Mouse (Mus musculus) adrenal gland, postnatal 14 days (tissue): Measurements from ENCODE around the gene Gcn1l1. TPM values are rescaled to one million over a fixed set of nuclear protein-coding genes. Genes with fewer than 3 reads are reported as not detected.

Source experiments
- DNase-seq: peaks from one replicate; pipeline ENCODE4 v3.0.0; 2021; ENCODE audit warnings: mixed read lengths
- total RNA-seq: library from RNA; stranded (reverse); gene quantifications from 2 replicates; pipeline ENCODE4 v1.2.3, GENCODE M21; 2021

Gene Gcn1l1
- total RNA-seq, 1 experiment from 2014 or later: 59.7 TPM

DNA sequence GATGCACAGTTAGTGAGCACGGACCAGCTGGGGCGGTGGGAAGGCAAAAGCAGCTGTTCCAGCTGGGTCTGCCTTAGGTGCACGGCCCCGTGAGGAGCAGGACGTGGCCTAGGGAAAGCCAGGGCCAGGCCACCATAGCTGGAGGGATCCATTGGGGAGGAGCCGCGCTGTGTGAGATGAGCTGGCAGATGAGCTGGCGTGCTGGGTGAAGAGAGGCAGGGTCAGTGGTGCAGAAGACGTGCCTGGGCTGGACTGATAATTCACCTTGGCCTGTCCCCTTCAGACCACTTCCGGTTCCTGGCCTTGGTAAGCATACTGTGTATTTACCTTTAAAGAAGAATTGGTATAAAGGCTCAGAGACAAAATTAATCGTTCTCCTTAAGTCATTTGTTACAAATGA lies 46.5 kb downstream of the Gcn1l1 start:
- DNase-seq: no peak

DNA sequence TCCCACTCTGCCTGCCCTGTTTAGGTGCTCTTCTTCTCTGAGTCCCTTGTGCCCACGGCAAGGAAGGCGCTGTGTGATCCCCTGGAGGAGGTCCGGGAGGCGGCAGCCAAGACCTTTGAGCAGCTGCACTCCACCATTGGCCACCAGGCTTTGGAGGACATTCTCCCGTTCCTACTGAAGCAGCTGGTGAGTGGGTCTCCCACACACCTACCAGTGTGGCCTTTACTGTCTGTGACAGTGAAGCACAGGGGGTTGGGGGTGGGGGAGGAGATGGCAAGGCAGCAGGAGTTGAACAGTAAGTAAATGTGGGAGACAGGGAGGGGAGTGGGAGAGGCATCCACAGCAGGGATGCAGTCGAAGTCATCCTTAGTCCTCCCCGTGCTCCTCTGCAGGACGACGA lies 48.3 kb downstream of the Gcn1l1 start:
- no peak for DNase-seq

DNA sequence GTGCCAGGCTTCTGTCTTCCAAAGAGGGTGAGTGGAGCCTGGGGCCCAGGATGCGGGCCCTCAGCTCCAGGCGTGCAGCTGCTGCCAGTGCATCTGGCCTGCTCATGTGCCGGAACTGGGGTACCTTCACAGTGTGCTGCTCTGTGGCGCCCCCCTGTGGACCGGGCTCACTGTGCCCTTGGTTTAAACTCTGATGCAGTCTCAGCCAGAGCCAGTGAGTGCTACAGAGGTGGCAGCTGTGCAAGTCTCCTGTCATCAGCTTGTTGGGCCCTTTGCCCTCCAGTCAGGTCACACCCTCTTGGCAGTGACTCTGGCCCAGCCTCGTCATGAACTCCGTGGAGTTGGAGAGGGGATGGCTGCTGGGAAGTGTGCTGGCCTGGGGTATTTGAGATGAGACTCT lies 49.9 kb downstream of the Gcn1l1 start:
- DNase-seq: peak; percentile 87

DNA sequence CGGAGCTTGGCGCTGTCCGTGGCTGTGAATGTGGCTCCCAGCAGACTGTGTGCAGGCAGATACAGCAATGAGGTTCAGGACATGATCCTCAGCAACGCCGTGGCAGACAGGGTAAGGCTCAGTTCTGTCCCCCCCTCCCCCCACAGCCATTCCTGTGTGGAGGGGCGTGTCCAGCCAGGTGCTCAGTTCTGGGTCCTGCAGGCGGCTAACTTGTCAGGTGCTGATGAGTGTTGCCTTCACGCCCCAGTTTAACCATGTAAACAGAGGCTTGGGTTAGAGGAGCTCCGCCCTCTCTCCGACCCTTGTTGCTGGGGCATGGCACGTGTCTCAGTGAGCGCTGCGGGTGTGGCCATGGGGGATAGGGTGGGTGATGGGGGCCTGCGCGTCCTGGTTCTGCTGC lies 54.6 kb downstream of the Gcn1l1 start:
- DNase-seq: no peak

DNA sequence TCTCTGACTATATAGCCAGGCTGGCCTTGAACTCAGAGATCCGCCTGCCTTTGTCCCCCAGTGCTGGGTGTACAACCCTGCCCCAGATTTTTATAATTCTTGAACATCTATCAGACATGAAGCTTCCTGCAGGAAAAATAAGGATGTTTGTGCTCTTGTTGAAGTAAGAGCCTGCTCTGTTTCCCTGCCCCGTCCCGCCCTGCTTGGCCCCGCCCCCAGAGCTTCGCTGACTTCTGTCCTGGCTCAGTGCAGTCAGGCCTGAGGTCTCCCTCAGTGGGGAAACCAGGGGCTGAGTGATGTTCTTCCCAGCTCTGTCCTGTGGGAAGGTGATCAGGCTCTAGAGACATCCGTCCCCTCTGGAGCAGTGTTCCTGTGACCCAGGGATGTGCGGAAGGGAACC lies 57.6 kb downstream of the Gcn1l1 start:
- no peak for DNase-seq

DNA sequence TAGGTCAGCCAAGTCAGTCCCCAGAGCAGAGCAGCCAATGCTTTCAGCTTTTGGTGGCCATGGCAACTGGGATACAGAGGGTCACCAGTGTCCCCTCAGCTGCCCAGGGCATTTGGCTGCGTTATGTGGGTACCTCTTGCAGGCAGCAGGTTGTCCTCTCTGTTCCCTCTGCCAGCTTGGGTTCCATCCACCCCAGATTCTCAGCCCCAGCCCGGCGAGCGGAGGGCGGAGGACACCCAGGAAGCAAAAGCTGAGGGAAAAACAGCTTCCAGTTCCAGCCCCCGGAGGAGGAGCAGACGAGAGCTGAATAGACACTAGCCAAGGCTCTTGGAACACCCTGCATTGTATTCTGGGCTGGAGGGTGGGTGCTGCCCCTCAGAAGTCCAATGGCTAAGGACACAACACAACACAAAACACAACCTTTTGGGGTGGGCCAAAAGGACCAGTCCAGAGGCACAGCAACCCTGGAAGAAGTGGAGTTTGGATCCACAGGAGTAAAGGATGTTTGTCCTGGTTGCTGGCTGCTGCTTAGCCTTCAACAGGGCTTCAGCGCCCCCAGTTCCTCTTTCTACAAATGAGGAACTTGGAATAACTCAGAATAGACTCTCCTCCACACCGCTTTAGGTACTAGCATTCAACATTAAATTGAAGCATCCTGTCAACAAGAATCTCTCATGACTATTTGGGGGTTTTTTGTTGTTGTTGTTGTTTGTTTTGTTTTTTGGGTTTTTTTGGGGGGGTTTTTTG lies 58.8 kb downstream of the Gcn1l1 start:
- DNase-seq: no peak

DNA sequence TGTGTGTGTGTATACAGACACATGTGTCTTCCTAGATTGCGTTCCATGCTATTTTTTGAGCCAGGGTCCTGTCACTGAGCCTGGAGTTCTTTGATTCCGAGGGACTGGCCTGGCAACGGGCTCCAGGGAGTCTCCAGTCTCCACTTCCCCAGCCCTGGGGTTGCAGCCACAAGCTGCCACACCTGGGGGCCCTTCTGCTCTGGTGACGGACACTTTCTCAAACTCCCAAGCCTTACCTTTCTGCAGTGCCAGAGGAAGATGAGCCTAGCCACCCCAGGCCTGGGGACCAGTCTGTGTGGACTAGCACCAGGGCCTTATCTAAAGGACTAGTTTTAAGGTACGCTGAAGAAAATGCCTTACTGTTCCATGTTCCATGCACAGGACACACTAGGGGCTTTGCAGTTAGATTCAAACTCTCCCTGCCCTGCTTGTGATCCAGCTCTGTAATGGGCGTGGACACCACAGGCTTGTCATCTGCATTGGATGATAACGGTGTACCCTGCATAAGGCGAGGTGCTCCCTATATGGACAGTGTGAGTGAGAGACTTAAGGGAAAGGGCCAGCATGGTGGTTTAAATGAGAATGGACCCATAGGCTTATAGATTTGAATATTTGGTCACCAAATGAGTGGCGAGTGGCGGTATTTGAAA lies 61.3 kb downstream of the Gcn1l1 start:
- no peak for DNase-seq

DNA sequence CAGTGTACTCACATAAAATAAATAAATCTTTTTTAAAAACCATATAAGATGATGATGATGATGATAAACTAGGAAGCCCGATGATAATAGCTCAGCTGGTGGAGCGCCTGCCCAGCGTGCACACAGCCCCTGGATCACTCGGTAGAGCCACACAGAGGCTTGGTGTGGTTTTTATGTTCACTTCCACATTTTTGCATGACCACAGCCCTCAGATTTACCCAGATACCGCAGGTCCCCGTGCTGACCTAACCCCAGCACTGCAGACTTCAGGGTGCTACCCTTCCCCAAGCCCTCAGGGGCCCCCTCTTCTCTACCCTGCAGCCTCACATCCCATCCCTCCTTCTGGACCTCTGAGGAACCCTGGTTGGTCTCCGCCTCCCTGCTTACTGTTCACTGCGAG lies 63.0 kb downstream of the Gcn1l1 start:
- no peak for DNase-seq

DNA sequence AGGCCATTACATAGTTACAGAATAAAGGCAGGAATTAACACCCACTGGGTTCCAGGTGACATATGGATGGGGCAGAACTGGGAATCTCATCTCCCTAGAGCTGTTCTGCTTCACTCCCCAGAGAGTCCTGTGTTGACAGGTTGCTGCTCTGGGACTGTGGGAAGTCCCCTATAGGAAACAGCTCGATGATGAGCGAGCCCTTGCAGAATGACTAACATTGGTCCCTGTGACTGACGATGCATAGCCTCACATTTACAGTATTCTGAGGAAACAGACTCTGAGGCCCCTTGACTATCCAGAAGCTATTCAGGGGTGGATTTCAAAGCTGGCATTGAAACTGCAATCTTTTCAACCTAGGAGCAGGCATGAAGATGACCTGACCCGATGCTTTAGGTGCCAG lies 64.6 kb downstream of the Gcn1l1 start:
- DNase-seq: no peak

DNA sequence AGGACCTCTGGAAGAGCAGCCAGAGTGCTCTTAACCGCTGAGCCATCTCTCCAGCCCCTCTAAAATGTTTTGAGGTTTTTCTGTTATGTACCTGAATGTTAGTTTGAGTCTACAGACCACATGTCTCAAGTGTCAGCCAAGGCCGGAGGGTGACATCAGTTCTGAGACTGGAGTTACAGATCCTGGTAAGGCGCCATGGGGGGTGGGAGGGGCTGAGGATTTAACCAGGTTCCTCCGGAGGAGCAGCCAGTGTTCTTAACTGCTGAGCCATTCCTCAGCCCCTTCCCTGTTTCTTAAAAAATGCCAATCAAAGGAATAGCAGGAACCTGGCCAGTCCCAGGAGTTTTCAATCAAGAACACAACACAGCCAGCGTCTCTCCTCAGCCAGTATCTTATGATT lies 65.2 kb downstream of the Gcn1l1 start:
- no peak for DNase-seq

DNA sequence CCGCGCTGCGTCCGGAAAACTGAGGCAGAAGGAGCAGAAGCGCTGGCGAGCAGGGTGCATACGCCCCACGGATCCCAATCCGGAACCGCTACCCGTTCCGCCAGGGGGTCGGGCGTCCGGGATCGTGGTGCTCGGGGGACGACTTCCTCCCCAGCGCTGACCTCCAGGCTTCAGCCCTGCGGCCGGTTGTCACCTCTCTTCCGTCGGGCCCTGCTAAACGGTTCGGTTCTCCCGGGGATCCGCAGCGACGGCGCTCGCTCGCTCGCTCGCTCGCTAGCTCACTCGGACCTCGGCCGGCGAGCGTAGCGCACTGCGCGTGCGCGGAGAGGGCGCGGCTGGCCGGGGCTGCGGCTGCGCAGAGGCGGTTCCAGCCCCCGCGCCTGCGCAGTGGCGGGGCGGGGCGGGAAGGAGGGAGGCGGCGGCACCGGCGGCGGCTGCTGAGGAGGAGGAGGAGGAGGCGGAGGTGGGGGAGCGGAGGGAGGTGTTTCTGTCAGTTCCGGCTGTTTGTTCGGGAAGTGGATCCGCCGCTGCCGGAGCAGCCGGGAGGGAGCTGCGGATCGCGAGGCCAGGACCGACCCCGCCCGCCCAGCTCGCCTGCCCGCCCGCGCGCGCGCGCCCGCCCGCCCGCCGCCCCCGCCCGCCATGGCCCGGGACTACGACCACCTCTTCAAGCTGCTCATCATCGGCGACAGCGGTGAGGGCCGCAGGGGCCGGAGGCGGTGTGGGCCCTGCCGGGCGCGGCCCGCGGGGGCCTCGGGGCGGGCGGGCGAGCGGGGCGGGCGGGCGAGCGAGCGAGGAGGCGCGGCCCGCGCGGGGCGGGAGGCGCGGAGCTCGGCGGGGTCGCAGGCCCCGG lies 66.7 kb downstream of the Gcn1l1 start, which contains the start of gene Rab35:
Gene Rab35 (plus strand): TSS at position 404 of the 853 bp plus-strand sequence.
- peak; percentile 98 for DNase-seq

DNA sequence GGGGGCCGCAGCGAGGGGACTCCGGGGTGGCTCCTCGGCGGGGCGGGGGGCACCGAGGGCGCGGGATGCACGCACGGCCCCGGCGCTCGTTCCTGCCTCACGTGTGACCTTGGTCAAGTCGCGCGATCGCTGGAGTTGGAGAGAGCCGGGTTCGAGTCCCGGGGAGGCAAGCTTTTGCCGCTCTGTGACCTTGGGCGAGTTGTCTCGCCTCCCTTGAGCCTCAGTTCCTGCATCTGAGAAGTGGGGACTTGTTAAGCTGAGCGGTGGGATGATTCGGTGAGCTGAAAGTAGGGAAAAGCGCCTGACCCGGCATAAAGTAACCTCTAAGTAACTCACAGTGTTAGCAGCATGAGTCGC lies 67.3 kb downstream of the Gcn1l1 start:
- DNase-seq: peak; percentile 74

DNA sequence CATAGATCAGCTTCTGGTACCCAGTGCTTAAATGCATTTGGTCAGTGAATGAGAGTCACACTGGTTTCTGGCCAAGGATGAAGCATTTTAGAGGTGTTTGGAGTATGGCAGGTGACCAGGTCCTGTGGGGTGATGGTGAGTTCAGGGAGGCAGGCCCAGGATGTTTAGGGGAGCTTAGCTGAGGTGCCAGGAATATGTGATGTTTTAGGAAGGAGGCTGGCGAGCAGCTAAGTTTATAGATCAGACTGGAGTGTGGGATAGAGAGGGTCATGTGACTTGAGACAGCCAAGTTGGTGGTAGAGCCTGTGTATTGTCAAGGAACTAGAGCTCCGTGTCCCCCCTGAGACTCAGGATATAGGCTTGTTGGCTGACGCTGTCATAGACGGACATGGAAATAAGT lies 68.0 kb downstream of the Gcn1l1 start:
- no peak for DNase-seq

DNA sequence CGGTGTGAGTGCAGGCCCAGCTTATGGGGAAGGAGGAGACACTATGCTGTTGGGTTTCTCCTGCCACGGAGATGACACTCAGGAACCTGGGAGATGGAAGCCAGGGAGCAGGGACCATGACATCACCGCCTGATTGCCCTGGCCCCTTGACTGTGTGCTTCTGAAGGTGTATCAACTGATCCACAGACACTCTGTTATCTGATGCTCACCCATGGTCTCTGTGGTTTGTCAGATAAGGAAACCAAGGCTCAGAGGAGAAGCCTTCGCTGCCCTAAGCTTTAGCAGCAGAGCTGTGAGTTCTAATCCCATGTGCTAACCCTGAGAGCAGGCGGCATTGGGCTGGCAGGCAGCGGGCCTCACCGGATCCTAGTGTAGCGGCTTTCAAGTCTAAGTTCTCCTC lies 69.0 kb downstream of the Gcn1l1 start:
- DNase-seq: no peak

DNA sequence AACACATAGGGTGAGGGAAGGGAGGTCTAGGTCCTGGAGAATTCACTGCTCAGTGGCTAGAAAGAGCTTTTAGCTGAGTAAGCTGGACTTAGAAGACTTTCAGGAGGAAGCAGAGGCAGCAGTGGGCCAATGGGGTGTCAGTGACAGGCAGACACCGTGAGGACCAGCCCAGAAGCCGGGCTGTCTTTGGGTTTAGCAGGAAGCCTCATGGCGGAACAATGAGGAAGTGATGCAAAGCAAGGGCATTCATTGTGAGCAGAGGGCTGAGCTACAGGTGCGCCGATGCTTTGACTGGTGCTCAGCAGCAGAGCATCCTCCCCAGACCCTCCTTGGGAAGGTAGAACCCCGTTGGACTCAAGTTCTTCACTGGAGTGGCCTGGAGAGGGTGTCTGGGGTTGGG lies 70.5 kb downstream of the Gcn1l1 start:
- no peak for DNase-seq

DNA sequence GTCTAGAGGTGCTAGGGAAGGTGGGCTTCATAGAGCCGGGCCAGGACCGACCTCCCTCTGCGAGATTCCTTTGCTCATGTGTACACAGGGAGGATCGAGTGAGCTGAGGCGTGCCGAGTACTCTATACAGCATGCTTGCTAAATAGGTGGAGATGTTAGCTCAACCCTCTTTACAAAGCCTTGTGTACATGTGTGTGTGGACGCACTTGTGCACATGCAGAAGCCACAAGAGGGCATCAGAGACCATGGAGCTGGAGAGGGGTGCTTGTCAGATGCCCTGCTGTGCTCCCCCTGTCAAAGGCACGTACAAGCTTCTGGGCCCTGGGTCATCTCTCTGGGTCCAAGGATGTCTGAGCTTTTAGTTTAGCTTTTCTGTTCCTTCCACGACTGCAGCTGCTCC lies 79.1 kb downstream of the Gcn1l1 start:
- DNase-seq: no peak

DNA sequence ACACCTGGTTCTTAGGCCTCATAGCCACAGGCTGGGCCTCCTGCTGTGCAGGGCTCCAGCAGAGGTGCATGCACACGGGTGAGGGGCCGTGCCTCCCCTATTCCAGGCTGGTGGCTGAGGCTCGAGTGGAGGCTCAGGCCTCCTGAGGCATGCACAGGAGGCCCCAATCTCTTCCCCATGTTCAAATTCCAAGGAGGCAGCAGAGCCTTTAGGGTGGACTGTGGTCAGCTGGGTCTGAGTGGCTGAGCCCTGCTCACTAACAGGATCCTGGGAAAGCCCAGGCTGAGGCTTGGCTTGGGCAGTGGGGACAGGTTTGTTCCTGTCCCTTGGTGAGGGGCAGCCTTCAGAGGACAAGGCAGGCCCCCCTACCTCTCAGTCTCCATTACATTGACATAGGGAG lies 83.8 kb downstream of the Gcn1l1 start:
- no peak for DNase-seq

DNA sequence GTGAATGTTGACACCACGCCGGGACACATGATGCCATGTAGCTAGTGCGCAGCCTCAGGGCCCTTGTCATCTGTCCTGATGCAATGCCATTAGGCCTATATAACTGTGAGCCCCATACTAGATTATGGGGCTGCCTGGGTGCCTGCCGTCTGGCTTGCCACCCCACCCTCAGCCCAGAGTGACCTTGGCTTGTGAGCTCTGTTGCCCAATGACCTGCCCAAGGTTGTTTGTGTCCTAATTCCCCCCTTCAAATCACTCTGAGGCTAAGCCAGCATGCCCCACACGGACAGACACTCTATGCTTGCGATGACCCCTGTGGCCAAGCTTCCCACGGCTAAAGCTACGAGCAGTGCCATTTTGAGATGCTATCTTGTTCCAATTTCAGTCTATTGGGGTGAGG lies 84.6 kb downstream of the Gcn1l1 start:
- DNase-seq: no peak

DNA sequence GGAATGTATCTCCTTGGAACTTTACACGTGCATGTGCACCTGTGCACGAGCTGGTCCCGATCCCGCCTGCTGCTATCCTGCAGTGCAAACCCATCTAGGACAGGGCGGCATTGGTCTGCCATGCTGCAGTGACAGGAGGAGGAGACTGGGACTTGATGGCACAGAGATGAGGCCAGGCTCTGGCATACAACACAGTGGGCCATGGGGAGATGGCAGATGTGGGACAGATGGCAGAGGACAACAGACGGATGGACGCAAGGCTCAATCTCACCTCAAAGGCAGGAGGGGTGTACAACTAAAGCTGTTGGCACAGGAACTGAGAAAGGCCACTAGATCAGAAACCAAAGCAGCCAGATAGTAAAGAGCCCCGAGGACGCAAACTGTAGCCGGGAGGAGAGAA lies 85.8 kb downstream of the Gcn1l1 start:
- DNase-seq: no peak

DNA sequence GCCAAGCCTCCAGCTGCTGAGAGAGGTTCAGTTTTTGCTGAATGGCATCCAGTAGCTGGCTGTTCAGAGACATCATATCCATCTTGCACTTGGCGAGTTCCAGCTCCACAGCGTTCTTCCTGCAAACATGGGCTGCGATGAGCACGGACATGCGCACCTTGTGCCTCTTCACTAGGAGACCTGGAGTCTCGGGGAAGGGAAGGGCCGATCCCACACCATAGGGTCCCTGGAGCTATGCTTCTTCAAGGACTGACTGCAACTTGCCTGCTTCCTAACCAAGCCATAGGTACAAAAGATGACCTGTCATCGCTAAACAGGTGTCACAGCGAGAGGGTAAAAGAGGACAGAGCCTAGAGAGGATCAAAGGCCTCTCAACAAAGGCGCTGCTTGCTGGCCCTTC lies 86.8 kb downstream of the Gcn1l1 start:
- DNase-seq: no peak

DNA sequence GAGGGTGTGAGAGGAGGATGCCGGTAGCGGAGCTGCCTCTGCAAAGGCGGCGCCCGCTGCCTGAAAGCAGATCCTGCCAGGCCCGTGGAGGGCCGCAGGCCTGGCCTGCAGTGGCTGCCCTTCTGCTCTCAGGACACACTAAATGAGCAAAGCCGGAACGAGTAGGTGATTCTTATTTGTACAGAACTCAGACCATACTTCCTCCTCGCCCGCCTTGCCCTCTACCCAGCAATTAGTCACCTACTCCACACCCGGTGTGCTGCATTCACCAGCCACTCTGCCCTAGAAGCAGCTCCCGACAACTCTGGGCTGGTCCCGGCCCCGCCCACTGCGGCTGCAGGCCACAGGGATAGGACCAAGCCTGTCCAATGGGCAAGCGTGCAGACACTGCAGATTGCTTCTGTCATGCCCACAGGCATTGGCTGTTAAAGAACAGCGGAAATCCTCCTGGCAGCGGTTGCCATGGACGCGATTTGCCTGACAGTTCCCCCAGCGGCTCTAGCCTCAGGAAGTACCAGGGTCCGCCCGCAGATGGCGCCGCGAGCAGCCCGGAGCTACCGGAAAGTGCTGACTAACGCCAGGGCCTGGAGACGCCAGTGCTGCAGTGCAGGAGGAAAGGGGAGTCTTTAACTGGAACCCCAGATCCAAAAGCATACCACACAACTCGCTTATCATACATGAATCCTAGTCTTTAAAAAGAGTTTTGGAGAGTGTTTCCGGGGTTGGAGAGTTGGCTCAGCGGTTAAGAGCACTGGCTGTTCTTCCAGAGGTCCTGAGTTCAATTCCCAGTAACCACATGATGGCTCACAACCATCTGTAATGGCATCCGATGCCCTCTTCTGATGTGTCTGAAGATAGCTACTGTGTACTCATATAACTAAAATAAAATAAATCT lies 87.9 kb downstream of the Gcn1l1 start:
- peak; percentile 99 for DNase-seq

DNA sequence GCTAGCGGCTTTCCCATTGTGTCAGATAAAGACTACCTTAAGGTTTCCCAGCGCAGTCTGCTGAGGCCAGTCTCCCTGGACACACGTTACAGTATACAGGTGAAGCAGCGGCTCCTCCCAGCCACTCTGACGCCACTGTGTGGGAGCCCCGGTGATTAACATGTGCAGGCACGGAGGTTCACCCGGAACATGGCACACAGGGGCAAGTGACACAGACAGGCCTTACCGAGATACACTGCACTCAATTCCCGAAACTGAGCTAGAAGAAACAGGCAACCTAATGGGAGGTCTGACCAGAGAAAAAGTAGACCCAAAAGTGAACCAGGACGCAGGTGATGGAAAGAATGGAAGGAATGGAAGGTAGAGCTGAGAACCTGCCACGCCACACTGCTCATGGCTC lies 88.7 kb downstream of the Gcn1l1 start:
- no peak for DNase-seq
